Mouse (Mus musculus) layer of hippocampus, postnatal 25 days (tissue): ENCODE results near the gene Fam76a. TPM values are rescaled to one million over a fixed set of nuclear protein-coding genes. Genes with fewer than 3 reads are reported as not detected.
"Not testable (repeated sequence)": the region's sequence is repeated elsewhere in the genome, so short reads cannot be mapped to it uniquely, and the experiment has no call there.

Experiments used
- DNase-seq, 2 experiments: peaks; one replicate each; pipeline ENCODE4 v3.0.0; 2022; ENCODE audit warnings: mixed read lengths in 2 of 2, low spot score in 1 of 2; ENCODE audit errors: extremely low spot score in 1 of 2
- total RNA-seq, 2 experiments: library from RNA; stranded (reverse); gene quantifications; 2 replicates each; pipeline ENCODE4 v1.2.3; 2021

Fam76a gene
- total RNA-seq, 2 experiments from 2014 or later, result 40.1 to 50.5 TPM

GRCm38 (mm10) chr4:132945261-132946046 lies 23.1 kb upstream of the Fam76a start:
- peak; percentile 85 to 90 for DNase-seq

- no peak for DNase-seq
Measured at GRCm38 (mm10) chr4:132944776-132945175, 22.4 kb upstream of the Fam76a start.

- DNase-seq, result no peak
Measured at GRCm38 (mm10) chr4:132944106-132944505, 21.7 kb upstream of the Fam76a start.

GRCm38 (mm10) chr4:132943088-132943487 lies 20.7 kb upstream of the Fam76a start:
- DNase-seq, result no peak

- DNase-seq, result no peak
Measured at GRCm38 (mm10) chr4:132941012-132941729, 18.8 kb upstream of the Fam76a start.

- peak; percentile 45 to 74 for DNase-seq
Measured at GRCm38 (mm10) chr4:132939421-132940127, 17.2 kb upstream of the Fam76a start.

GRCm38 (mm10) chr4:132938181-132938941 lies 16.0 kb upstream of the Fam76a start:
- peak; percentile 36 to 42 for DNase-seq

GRCm38 (mm10) chr4:132934639-132935038 lies 12.3 kb upstream of the Fam76a start:
- no peak for DNase-seq

- DNase-seq, result no peak
Measured at GRCm38 (mm10) chr4:132932752-132933404, 10.5 kb upstream of the Fam76a start.

GRCm38 (mm10) chr4:132930784-132931183 lies 8.4 kb upstream of the Fam76a start:
- peak in 1 of 2 experiments; percentile 58 for DNase-seq

GRCm38 (mm10) chr4:132926520-132926919 lies 4.2 kb upstream of the Fam76a start:
- not testable (repeated sequence) for DNase-seq

- DNase-seq, result peak in 1 of 2 experiments; percentile 32
Measured at GRCm38 (mm10) chr4:132922061-132922530, 262 bp downstream of the Fam76a start.

GRCm38 (mm10) chr4:132921488-132921887 lies 870 bp downstream of the Fam76a start:
- no peak for DNase-seq

- no peak for DNase-seq
Measured at GRCm38 (mm10) chr4:132920171-132920570, 2.2 kb downstream of the Fam76a start.

- not testable (repeated sequence) for DNase-seq
Measured at GRCm38 (mm10) chr4:132918493-132918892, 3.9 kb downstream of the Fam76a start.

- no peak for DNase-seq
Measured at GRCm38 (mm10) chr4:132912156-132912555, 10.2 kb downstream of the Fam76a start.

GRCm38 (mm10) chr4:132905843-132906360 lies 16.5 kb downstream of the Fam76a start:
- DNase-seq, result no peak

- no peak for DNase-seq
Measured at GRCm38 (mm10) chr4:132904765-132905309, 17.5 kb downstream of the Fam76a start.

- no peak for DNase-seq
Measured at GRCm38 (mm10) chr4:132904071-132904470, 18.3 kb downstream of the Fam76a start.
